Mouse (Mus musculus) stomach, embryonic 14.5 days (tissue): Measurements from ENCODE around the gene Ift52. TPM values are rescaled to one million over a fixed set of nuclear protein-coding genes. Genes with fewer than 3 reads are reported as not detected.

ENCODE experiments used
- ATAC-seq: fragments of 200-750 bp; cut with Nextera tagmentation; 2 replicates; pipeline ENCODE4 v1.8.0; 2017; ENCODE audit warnings: low read depth, moderate TSS enrichment; ENCODE audit not compliant: insufficient number of reproducible peaks, insufficient read depth, low FRiP score
- H3K27ac ChIP-seq: fragments of 300-500 bp; sonication (generic); 2 replicates; pipeline ENCODE4 v1.5.1; 2014; ENCODE audit warnings: mild to moderate bottlenecking, low read length, moderate library complexity, mixed read lengths
- H3K27me3 ChIP-seq: fragments of 300-500 bp; sonication (generic); 2 replicates; pipeline ENCODE4 v1.6.1; 2014; ENCODE audit warnings: low read length, control low read depth, mixed read lengths; ENCODE audit not compliant: control insufficient read depth, insufficient read depth
- H3K36me3 ChIP-seq: fragments of 300-500 bp; sonication (generic); 2 replicates; pipeline ENCODE4 v1.6.1; 2014; ENCODE audit warnings: mild to moderate bottlenecking, control low read depth, low read length, moderate library complexity, mixed read lengths; ENCODE audit not compliant: control insufficient read depth, insufficient read depth
- H3K4me1 ChIP-seq: fragments of 300-500 bp; sonication (generic); 2 replicates; pipeline ENCODE4 v1.6.1; 2014; ENCODE audit warnings: low read length, control low read depth, mixed read lengths; ENCODE audit not compliant: control insufficient read depth, insufficient read depth
- H3K4me2 ChIP-seq: fragments of 300-500 bp; sonication (generic); replicated peaks from 2 replicates; pipeline ENCODE4 v1.6.1; 2014; ENCODE audit warnings: low read depth, low read length, control low read depth
- H3K4me3 ChIP-seq: fragments of 300-500 bp; sonication (generic); 2 replicates; pipeline ENCODE4 v1.5.1; 2014; ENCODE audit warnings: low read depth, low read length, control low read depth
- H3K9ac ChIP-seq: fragments of 300-500 bp; sonication (generic); replicated peaks from 2 replicates; pipeline ENCODE4 v1.6.1; 2014; ENCODE audit warnings: low read depth, mild to moderate bottlenecking, control low read depth, low read length, moderate library complexity, mixed read lengths
- H3K9me3 ChIP-seq: fragments of 300-500 bp; sonication (generic); 2 replicates; pipeline ENCODE4 v1.6.1; 2016; ENCODE audit warnings: low read depth, low read length, control low read depth; ENCODE audit not compliant: control insufficient read depth
- WGBS: fragments of 180-500 bp; shearing (Covaris S2); extraction: QIAGEN DNeasy Blood & Tissue Kit; methylation state at CpG from one replicate; pipeline ENCODE4 v1.1.7; 2014; 5-methylcytosine and 5-hydroxymethylcytosine counted together
- polyA plus RNA-seq: library from polyadenylated mRNA; unstranded; fragments of >200 nt; fragmentation: Nextera tagmentation; extraction: Ambion mirVana; gene quantifications from 2 replicates; pipeline ENCODE4 v1.2.1, GENCODE M21; 2014

The Ift52 gene
- polyA plus RNA-seq, result 50.7 and 53.5 TPM in 2 replicates

DNA sequence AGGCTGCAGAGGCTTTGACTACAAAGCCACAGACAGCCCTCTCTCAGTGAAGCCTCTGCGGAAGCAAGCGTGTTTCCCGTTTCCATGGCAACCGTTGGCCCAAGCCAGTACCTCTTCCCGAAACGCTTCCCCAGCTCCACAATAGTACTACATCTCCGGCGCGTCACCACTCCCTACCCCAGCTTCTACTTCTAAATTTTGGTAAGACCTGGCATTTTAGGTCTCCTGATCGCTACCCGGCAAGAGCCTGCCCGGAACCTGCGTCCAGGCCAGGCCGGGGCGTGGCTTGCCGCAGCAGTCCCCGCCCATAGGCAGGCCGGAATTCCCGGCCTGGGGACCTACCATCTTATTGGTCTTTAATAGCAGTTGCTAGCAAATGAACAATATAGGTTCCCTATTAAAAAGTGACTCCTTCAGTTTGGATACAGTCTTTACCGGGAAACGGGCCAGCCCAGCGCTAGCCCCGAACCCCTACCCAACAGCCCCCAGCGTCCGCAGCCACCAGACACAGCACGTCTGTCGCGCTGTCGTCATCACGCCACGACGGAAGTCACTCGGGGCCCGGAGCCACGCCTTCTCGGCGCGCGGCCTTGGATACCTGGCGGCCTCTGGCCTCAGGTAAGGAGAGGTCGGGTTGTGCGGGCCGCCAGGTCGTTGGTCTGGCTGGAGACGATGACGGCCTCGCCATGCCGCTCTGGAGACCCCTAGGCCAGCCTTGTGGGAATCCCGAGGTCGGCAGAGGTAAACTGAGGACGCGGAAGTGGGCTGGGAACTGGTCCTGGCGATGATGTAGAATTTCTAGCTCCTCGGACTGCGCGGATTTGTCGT, at the start of gene Ift52:
Gene Ift52, plus strand, starts transcription at position 439 of the 828 bp plus-strand sequence.
- Histone ChIP-seq H3K9me3 (no peaks in the 10 kb centered on the region), H3K36me3 (no peaks in the 10 kb centered on the region), H3K4me1 (no peaks in the 10 kb centered on the region), H3K27ac (peak within 1 kb of the TSS; percentile 74), H3K4me2 (peak within 1 kb of the TSS; percentile 58), H3K9ac (peak within 1 kb of the TSS; percentile 63), H3K4me3 (peak within 1 kb of the TSS; percentile 86), H3K27me3 (no peaks in the 10 kb centered on the region)
- under 1% methylated on average over 57 of the region's 57 CpGs for WGBS
- peak; percentile 97 for ATAC-seq

DNA sequence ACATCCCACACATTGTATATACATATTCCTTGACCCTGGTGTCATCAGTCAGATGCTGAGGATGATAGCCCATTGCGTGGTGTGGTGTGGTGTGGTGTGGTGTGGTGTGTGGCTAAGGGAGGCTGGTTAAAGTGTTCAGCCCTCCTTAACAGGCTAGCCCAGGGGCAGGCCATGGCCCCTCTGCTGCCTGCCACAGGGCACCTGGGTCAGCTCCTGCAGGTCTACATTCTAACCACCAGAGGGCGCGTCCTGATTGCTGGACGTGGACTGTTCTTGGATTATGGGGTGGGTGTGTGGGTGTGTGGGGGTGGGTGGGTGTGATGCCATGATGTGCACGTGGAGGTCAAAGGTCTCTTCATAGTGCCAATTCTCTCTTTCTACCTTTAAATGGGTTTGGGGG, 48.8 kb upstream of the Ift52 start:
- Histone ChIP-seq H3K4me1 (no peaks in the 10 kb centered on the region), H3K9me3 (no peaks in the 10 kb centered on the region), H3K27me3 (no peaks in the 10 kb centered on the region), H3K9ac (no peak overlapping the region), H3K4me3 (no peak overlapping the region), H3K36me3 (no peaks in the 10 kb centered on the region), H3K27ac (no peak overlapping the region), H3K4me2 (no peak overlapping the region)
- no peak for ATAC-seq
- WGBS, result 6% methylated on average over 5 of the region's 5 CpGs

DNA sequence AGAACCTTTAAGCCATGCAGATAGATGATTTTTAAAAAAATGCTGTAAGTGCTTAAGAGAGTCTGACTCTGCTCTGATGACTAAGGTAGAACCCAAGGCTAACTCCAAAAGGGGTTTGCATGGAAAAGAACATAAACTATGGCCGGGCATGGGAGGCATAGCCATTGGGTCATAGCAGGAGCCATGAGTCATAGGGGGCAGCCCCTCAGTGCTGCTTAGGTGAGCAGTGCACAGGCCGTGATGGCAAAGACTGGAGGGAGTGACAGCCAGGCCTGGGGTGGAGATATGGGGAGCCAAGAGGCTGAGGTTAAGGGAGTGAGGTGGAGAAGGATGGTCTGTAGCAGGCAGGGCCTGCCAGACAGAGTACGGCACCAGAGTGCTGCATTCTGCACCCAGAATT, 48.1 kb upstream of the Ift52 start:
- H3K4me2 ChIP-seq, result no peak overlapping the region
- H3K36me3 ChIP-seq, result no peaks in the 10 kb centered on the region
- 0 out of 2 replicates have a peak, but pooled peaks cover 4% of the 10 kb centered on the region for H3K4me1 ChIP-seq
- no peaks in the 10 kb centered on the region for H3K9me3 ChIP-seq
- no peak overlapping the region for H3K9ac ChIP-seq
- ATAC-seq, result no peak
- H3K27ac ChIP-seq, result no peak overlapping the region
- no peaks in the 10 kb centered on the region for H3K27me3 ChIP-seq
- no peak overlapping the region for H3K4me3 ChIP-seq
- WGBS, result 74% methylated on average over 3 of the region's 3 CpGs

DNA sequence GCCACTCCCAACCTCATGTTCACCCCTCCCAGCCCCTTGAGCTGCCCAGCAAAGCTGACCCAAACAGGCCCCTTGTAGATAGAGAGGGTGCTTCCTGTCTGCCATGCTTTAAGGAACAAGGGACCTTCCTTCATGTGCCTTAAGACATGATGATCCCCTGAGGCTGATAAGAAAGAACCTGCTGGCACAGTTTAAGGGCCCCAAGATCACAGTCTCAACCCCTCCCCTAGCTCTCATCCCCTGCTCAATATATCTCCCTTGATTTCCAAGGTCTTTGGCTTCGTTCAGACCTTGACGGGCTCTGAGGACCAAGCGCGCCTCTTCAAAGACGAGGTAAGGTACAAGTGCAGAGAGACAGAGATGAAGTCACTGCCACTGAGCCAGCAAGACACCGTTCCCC, 46.3 kb upstream of the Ift52 start:
- H3K27ac ChIP-seq, result no peak overlapping the region
- 85% methylated on average over 6 of the region's 6 CpGs for WGBS
- no peak overlapping the region for H3K4me2 ChIP-seq
- H3K27me3 ChIP-seq, result no peaks in the 10 kb centered on the region
- no peaks in the 10 kb centered on the region for H3K36me3 ChIP-seq
- H3K9me3 ChIP-seq, result no peaks in the 10 kb centered on the region
- no peak overlapping the region for H3K9ac ChIP-seq
- no peak overlapping the region for H3K4me3 ChIP-seq
- H3K4me1 ChIP-seq, result peaks cover 8% of the 10 kb centered on the region; the same call in 1 of the 2 replicates
- no peak for ATAC-seq

DNA sequence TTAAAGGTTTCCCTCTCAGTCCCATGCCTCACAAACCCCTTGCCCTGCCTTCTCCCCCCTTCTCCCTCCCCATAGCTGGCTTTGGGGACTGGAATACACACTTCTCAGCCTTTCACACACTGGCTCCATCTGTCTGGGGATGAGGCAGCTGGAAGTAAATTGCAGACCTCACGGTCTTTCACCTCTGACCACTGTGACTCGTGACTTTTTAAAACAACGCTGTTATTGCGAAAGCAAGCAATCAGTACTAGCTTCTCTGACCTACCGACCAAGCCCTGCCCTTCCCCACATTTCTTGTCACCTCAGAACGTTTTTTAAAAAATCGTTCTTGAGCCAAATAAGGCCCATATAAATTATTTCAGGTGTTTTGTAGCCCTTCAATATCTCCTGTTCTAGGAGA, 44.4 kb upstream of the Ift52 start:
- Histone ChIP-seq H3K9me3 (no peaks in the 10 kb centered on the region), H3K4me3 (no peak overlapping the region), H3K9ac (no peak overlapping the region), H3K4me2 (no peak overlapping the region), H3K36me3 (no peaks in the 10 kb centered on the region), H3K27me3 (no peaks in the 10 kb centered on the region), H3K4me1 (peaks cover 8% of the 10 kb centered on the region; the same call in 1 of the 2 replicates), H3K27ac (no peak overlapping the region)
- WGBS, result 24% methylated on average over 7 of the region's 7 CpGs
- ATAC-seq, result no peak

DNA sequence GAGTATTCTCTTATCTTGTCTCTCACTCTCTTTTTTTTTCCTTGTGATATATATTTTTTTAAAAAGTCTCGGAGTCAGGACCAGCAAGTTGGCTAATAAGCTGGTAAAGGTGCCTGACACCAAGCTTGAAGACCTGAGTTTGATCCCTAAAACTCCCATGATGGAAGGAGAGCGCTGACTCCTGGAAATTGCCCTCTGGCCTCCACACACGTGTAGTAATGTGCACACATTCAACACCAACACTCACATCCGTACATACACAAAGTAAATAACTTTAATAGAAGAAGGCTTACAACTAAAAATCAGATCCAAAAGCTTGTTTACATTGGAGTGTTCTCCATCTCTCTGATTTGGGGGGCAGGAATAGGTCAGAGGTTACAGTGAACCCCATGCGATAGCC, 43.9 kb upstream of the Ift52 start:
- no peak overlapping the region for H3K9ac ChIP-seq
- peaks cover 8% of the 10 kb centered on the region; the same call in 1 of the 2 replicates for H3K4me1 ChIP-seq
- 52% methylated on average over 5 of the region's 5 CpGs for WGBS
- no peaks in the 10 kb centered on the region for H3K9me3 ChIP-seq
- no peak overlapping the region for H3K4me2 ChIP-seq
- H3K27ac ChIP-seq, result no peak overlapping the region
- H3K4me3 ChIP-seq, result no peak overlapping the region
- no peaks in the 10 kb centered on the region for H3K27me3 ChIP-seq
- no peak for ATAC-seq
- no peaks in the 10 kb centered on the region for H3K36me3 ChIP-seq

DNA sequence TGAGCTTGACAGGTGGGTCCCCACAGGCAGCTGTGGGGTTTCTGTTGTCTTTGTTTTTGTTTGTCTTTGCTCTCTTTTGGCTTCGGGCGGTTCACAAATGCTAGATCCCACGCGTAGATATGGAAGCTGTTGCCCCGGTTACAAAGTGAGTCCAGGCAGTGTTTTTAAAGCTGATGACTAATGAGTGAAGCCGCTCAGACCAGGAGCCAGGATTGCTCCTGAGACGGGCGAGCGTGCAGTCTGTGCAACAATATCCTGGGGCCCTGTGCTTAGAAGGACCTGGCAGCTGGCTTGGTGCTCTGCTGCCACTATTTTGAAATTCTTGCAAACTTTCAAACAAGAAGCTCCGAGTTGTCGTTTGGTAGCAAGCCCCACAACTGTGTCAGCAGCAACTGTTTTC, 43.5 kb upstream of the Ift52 start:
- ATAC-seq, result peak; percentile 61; the same call in 1 of the 2 replicates
- H3K4me2 ChIP-seq, result no peak overlapping the region
- no peak overlapping the region for H3K9ac ChIP-seq

DNA sequence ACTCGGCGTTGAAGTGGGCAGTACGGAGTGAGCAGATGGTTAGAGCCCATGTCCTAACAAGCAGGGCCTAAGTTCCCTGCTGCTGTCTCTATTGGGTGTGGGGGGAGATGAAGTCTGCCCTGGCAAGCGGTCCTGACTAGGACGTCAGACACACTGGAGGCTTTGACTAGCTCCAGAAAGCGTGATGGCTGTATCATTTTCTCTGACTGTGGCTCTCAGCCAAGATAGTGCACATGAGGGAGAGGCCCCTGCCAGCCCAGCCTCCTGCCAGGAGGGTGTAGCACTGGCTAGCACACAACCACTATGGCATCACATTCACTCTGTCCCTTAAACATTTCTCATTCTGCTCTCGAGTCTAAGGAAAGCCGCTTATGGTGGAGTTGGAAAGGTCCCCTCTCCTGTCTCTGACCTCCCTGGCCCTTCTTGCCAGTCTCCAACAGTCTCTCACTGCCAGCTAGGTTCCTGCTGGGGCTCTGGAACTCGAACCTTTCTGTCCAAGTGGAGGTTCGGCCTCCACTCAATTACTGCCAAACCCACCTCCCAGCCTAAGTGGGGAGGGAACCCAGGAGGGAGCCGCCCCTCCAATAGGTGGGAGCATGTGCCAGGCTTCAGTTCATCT, 41.9 kb upstream of the Ift52 start:
- no peak overlapping the region for H3K4me3 ChIP-seq
- no peak overlapping the region for H3K27ac ChIP-seq
- H3K27me3 ChIP-seq, result no peaks in the 10 kb centered on the region
- ATAC-seq, result no peak; the same call in 1 of the 2 replicates
- no peak overlapping the region for H3K9ac ChIP-seq
- no peaks in the 10 kb centered on the region for H3K9me3 ChIP-seq
- H3K36me3 ChIP-seq, result no peaks in the 10 kb centered on the region
- no peak overlapping the region for H3K4me2 ChIP-seq
- H3K4me1 ChIP-seq, result peaks cover 8% of the 10 kb centered on the region; the same call in 1 of the 2 replicates
- 68% methylated on average over 11 of the region's 11 CpGs for WGBS

More for the DNA sequence above, 43.5 kb upstream of the Ift52 start:
- Histone ChIP-seq H3K4me1 (peaks cover 8% of the 10 kb centered on the region; the same call in 1 of the 2 replicates), H3K9me3 (no peaks in the 10 kb centered on the region), H3K36me3 (no peaks in the 10 kb centered on the region), H3K4me3 (no peak overlapping the region), H3K27me3 (no peaks in the 10 kb centered on the region), H3K27ac (no peak overlapping the region)
- WGBS, result 8% methylated on average over 11 of the region's 11 CpGs
